Mouse (Mus musculus): ENCODE measurements around the gene Cdc42bpg. TPM values are rescaled to one million over a fixed set of nuclear protein-coding genes. Genes with fewer than 3 reads are reported as not detected.

Cdc42bpg gene
- polyA plus RNA-seq, 1 experiment: 10.0 TPM

DNA sequence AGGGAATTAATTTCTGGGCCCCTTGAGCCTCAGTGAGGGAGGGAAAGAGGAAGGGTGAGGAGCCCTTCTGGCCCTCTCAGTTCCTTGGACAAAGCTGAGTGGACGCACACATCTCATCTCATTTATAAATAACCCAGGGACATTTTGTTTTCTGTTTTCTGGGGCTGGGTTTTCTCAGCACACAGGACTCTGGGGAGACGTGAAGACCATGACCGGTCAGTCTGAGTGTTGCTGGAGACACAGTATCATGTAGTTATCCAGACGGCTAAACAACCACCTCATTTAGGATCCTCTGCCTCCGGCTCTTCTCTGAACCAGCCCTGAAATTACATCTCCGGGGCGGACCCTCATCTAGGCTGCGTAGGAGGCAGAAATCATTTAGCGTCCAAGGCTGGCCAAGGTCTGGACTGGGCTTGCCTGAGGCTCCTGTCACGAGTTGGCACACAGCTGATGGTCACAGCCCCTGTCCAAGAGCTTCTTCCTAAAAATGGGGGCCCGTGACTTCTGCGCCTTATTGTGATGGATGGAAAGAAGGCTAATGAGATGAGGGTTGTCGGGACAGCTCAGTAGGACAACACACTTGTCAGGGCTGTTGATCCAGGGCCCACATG, 32.2 kb upstream of the Cdc42bpg start:
- peaks cover 19% of the 10 kb centered on the region for H3K79me2 ChIP-seq (ENCODE audit: control insufficient read depth, insufficient read depth)
- peaks cover 4% of the 10 kb centered on the region for H3K36me3 ChIP-seq (ENCODE audit: control insufficient read depth, insufficient read depth)
- no peak overlapping the region for H3ac ChIP-seq (ENCODE audit: control insufficient read depth, insufficient read length)
- no peak for TF ChIP-seq POLR2A (IDR thresholded peaks at IDR 0.05; ENCODE audit: insufficient read length, low read depth)
- H3K4me2 ChIP-seq (ENCODE audit: low read depth): no peak overlapping the region
- H3K27me3 ChIP-seq (ENCODE audit: control insufficient read depth, insufficient read depth, insufficient read length): no peaks in the 10 kb centered on the region
- no peak overlapping the region for H3K4me3 ChIP-seq

DNA sequence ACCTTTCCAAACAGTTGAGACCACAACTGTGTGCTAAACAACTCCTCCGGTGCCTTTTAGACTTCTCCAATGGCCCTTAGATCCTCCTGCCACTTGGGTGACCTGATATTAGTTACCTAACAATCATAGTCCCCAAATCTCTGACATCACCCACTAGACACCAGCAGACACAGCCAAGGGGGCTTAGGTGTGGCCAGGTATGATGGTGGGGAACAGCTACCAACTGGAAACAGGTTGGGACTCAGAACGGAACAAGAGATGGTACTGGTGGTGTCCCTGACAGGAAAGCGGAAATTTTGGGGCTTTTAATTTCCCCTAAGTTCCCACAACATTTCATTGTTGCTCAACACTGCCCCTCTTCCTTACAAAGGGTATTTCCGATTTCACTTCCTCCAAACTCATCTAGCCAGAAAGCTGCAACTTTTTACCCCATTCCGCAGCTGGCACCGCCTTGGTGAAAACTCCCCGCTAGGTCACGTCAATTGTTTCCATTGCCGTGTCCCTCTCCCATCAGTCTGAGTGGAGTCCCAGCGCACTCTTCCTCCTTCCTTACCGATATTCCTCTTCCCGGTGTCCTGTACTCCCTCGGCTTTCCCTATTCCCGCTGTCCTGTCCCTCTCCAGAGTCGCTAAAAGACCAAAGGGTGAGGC, 30.4 kb upstream of the Cdc42bpg start:
- Histone ChIP-seq H3K4me3 (peak overlapping the region; percentile 97), H3K4me2 (ENCODE audit: low read depth) (peak overlapping the region; percentile 89), H3K79me2 (ENCODE audit: control insufficient read depth, insufficient read depth) (peaks cover 36% of the 10 kb centered on the region), H3K27me3 (ENCODE audit: control insufficient read depth, insufficient read depth, insufficient read length) (no peaks in the 10 kb centered on the region), H3K36me3 (ENCODE audit: control insufficient read depth, insufficient read depth) (peaks cover 11% of the 10 kb centered on the region), H3ac (ENCODE audit: control insufficient read depth, insufficient read length) (peak overlapping the region; percentile 84)
- TF ChIP-seq E2F4 (IDR thresholded peaks at IDR 0.05; ENCODE audit: insufficient read depth): no peak
- TF ChIP-seq REST (IDR thresholded peaks at IDR 0.05; ENCODE audit: insufficient read depth, insufficient read length): no peak
- TF ChIP-seq USF1 (IDR thresholded peaks at IDR 0.05; ENCODE audit: low read depth): no peak
- TF ChIP-seq MAX (IDR thresholded peaks at IDR 0.05; ENCODE audit: low read depth): no peak
- no peak for TF ChIP-seq TCF3 (IDR thresholded peaks at IDR 0.05; ENCODE audit: insufficient read length, low read depth)
- TF ChIP-seq POLR2AphosphoS2 (IDR thresholded peaks at IDR 0.05; ENCODE audit: insufficient read length, low read depth): no peak
- no peak for TF ChIP-seq MYOG (IDR thresholded peaks at IDR 0.05; ENCODE audit: control insufficient read depth in 1 of 3, insufficient read depth in 1 of 3, insufficient read length in 2 of 3, low read depth in 2 of 3)
- TF ChIP-seq SRF (IDR thresholded peaks at IDR 0.05; ENCODE audit: control insufficient read depth, insufficient read length, low read depth): no peak
- TF ChIP-seq POLR2A (IDR thresholded peaks at IDR 0.05; ENCODE audit: insufficient read length, low read depth): no peak
- no peak for TF ChIP-seq MYOD1 (IDR thresholded peaks at IDR 0.05; ENCODE audit: control insufficient read depth in 1 of 3, insufficient read length in 2 of 3, low read depth in 2 of 3)
- no peak for TF ChIP-seq CEBPB (IDR thresholded peaks at IDR 0.05; ENCODE audit: insufficient read depth, poor library complexity, severe bottlenecking)
- no peak for TF ChIP-seq TCF12 (IDR thresholded peaks at IDR 0.05; ENCODE audit: insufficient read depth, poor library complexity, severe bottlenecking)

DNA sequence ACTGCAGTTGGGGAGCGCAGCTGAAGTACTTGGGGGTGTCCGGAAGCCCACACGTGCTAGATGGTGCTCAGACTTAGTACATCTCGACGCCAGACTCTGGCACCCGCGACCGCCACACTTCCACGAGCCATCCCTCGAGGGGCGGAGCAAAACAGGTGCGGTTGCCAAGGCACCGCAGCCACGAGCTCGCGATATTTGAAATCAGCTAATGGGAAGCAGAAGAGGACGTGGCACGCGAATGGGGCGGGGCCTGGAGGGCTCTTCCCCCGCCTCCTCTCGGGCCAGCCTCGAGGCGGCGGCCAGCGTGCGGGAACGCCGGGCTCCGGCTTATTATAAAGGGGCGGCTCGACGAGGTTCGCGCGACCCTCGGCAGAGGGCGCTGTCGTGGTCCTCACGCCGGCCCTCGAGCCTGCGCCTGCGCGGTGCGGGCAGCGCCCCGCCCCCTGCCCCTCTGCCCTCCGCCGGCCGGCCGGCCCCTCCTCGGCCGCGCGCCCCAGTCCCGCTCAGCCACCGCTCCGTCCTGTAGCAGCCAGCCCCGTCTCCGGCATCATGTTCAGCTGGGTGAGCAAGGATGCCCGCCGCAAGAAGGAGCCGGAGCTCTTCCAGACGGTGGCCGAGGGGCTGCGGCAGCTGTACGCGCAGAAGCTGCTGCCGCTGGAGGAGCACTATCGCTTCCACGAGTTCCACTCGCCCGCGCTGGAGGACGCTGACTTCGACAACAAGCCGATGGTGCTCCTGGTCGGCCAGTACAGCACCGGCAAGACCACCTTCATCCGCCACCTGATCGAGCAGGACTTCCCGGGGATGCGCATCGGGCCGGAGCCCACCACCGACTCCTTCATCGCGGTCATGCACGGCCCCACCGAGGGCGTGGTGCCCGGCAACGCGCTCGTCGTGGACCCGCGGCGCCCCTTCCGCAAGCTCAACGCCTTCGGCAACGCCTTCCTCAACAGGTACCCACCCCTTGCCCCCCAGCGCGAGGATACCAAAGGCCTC, 29.5 kb upstream of the Cdc42bpg start, which contains the start of gene Ehd1:
Gene Ehd1, plus strand, starts transcription at position 300 of the 996 bp plus-strand sequence.
- peak; percentile 73 for TF ChIP-seq POLR2AphosphoS2 (IDR thresholded peaks at IDR 0.05; ENCODE audit: insufficient read length, low read depth)
- TF ChIP-seq MAX (IDR thresholded peaks at IDR 0.05; ENCODE audit: low read depth): no peak
- no peak for TF ChIP-seq E2F4 (IDR thresholded peaks at IDR 0.05; ENCODE audit: insufficient read depth)
- TF ChIP-seq USF1 (IDR thresholded peaks at IDR 0.05; ENCODE audit: low read depth): no peak
- TF ChIP-seq SRF (IDR thresholded peaks at IDR 0.05; ENCODE audit: control insufficient read depth, insufficient read length, low read depth): no peak
- TF ChIP-seq TCF3 (IDR thresholded peaks at IDR 0.05; ENCODE audit: insufficient read length, low read depth): no peak
- TF ChIP-seq CEBPB (IDR thresholded peaks at IDR 0.05; ENCODE audit: insufficient read depth, poor library complexity, severe bottlenecking): no peak
- TF ChIP-seq MYOD1 (IDR thresholded peaks at IDR 0.05; ENCODE audit: control insufficient read depth in 1 of 3, insufficient read length in 2 of 3, low read depth in 2 of 3): peak in 2 of 3 experiments; percentile 59 to 81
- TF ChIP-seq POLR2A (IDR thresholded peaks at IDR 0.05; ENCODE audit: insufficient read length, low read depth): peak; percentile 85
- no peak for TF ChIP-seq TCF12 (IDR thresholded peaks at IDR 0.05; ENCODE audit: insufficient read depth, poor library complexity, severe bottlenecking)
- peak in 2 of 3 experiments; percentile 57 to 82 for TF ChIP-seq MYOG (IDR thresholded peaks at IDR 0.05; ENCODE audit: control insufficient read depth in 1 of 3, insufficient read depth in 1 of 3, insufficient read length in 2 of 3, low read depth in 2 of 3)
- TF ChIP-seq REST (IDR thresholded peaks at IDR 0.05; ENCODE audit: insufficient read depth, insufficient read length): no peak
- Histone ChIP-seq H3K79me2 (ENCODE audit: control insufficient read depth, insufficient read depth) (peaks cover 43% of the 10 kb centered on the region), H3K4me3 (peak within 1 kb of the TSS; percentile 97), H3K36me3 (ENCODE audit: control insufficient read depth, insufficient read depth) (peaks cover 20% of the 10 kb centered on the region), H3K27me3 (ENCODE audit: control insufficient read depth, insufficient read depth, insufficient read length) (no peaks in the 10 kb centered on the region), H3K4me2 (ENCODE audit: low read depth) (peak within 1 kb of the TSS; percentile 99), H3ac (ENCODE audit: control insufficient read depth, insufficient read length) (peak within 1 kb of the TSS; percentile 84)

- Histone ChIP-seq H3K4me2 (ENCODE audit: low read depth) (peak overlapping the region; percentile 99), H3K27me3 (ENCODE audit: control insufficient read depth, insufficient read depth, insufficient read length) (no peaks in the 10 kb centered on the region), H3K4me3 (peak overlapping the region; percentile 97)
Observed at GRCm38 (mm10) chr19:6277661-6278438, 28.4 kb upstream of the Cdc42bpg start.

More at GRCm38 (mm10) chr19:6277661-6278438, 28.4 kb upstream of the Cdc42bpg start:
- Histone ChIP-seq H3K79me2 (ENCODE audit: control insufficient read depth, insufficient read depth) (peaks cover 54% of the 10 kb centered on the region), H3ac (ENCODE audit: control insufficient read depth, insufficient read length) (peak overlapping the region; percentile 84), H3K36me3 (ENCODE audit: control insufficient read depth, insufficient read depth) (peaks cover 31% of the 10 kb centered on the region)
- TF ChIP-seq MYOD1 (IDR thresholded peaks at IDR 0.05; ENCODE audit: control insufficient read depth in 1 of 3, insufficient read length in 2 of 3, low read depth in 2 of 3) (no peak), USF1 (IDR thresholded peaks at IDR 0.05; ENCODE audit: low read depth) (no peak), POLR2AphosphoS2 (IDR thresholded peaks at IDR 0.05; ENCODE audit: insufficient read length, low read depth) (peak; percentile 80), MAX (IDR thresholded peaks at IDR 0.05; ENCODE audit: low read depth) (no peak), POLR2A (IDR thresholded peaks at IDR 0.05; ENCODE audit: insufficient read length, low read depth) (peak; percentile 83), MYOG (IDR thresholded peaks at IDR 0.05; ENCODE audit: control insufficient read depth in 1 of 3, insufficient read depth in 1 of 3, insufficient read length in 2 of 3, low read depth in 2 of 3) (peak in 1 of 3 experiments; percentile 7)
